Mouse (Mus musculus): Measurements from ENCODE around the gene Fgd6. TPM values are rescaled to one million over a fixed set of nuclear protein-coding genes. Genes with fewer than 3 reads are reported as not detected.
A peak's percentile ranks its signal among the peaks of the same experiment; 100 is the strongest.

The Fgd6 gene
- polyA plus RNA-seq, 1 experiment = 2.3 TPM

DNA sequence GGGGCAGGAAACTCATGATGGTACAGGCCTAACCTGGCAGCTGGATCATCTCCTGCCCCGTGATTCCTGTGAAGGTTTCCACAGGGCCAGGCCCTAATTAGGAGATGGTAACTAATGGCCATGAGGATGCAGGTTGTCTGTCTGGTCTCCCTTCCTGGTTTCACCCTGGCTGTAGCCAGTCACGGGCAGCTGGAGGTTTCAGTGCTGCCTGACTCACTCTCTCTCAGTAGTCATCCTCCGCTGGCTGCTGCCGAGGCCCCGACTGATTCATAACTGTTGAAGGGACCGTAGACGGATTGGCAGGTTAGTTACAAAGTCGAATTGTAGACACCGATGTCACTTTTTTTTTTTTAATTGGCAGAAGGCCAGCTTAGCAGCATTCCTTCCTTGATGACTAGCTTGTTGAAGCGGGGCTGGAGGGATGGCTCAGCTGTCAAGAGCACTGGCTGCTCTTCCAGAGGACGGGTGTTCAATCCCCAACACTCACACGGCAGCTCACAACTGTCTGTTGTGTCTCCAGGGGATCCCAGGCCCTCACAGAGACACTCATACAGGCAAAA is 81.1 kb downstream of the Fgd6 start:
- TF ChIP-seq CTCF (conservative IDR thresholded peaks at IDR 0.05; ENCODE audit: insufficient read depth, insufficient read length, low read depth, low read length) = no peak
- no peak for TF ChIP-seq POLR2A (IDR thresholded peaks at IDR 0.05; ENCODE audit: low read depth, low read length)

DNA sequence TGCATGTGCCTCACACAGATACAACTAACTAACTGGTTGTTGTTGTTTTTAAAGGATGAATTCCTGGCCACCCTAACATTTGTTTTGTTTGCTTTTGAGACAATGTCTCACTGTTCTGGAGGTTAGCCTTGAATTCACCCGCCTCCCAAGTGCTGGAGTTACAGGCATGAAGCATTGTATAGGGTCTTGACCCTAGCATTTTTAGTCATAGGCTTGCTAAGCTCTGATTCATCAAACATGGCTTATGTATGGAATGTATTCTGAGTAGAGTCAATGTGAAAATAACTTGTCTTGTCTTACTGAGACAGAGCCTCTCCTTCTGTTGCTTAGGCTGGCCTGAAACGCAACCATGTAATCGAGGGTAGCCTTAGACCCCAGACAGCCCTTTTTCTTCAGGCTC is 82.1 kb downstream of the Fgd6 start:
- Histone ChIP-seq H3K27me3 (replicated peaks; ENCODE audit: control insufficient read depth, insufficient read depth, low read length) (no peaks in the 10 kb centered on the region), H3K36me3 (ENCODE audit: control insufficient read depth, insufficient read depth, low read length) (no peaks in the 10 kb centered on the region), H3K27ac (ENCODE audit: insufficient read depth, low read depth, low read length) (no peak overlapping the region), H3K4me3 (ENCODE audit: insufficient read depth, low read depth, low read length) (no peak overlapping the region), H3K4me1 (ENCODE audit: control insufficient read depth, insufficient read depth, low read length) (peaks cover 2% of the 10 kb centered on the region; the same call in 1 of the 2 replicates)
- TF ChIP-seq CTCF (conservative IDR thresholded peaks at IDR 0.05; ENCODE audit: insufficient read depth, insufficient read length, low read depth, low read length) (no peak), POLR2A (IDR thresholded peaks at IDR 0.05; ENCODE audit: low read depth, low read length) (no peak)
- WGBS = 96% methylated on average over 3 of the region's 3 CpGs
- no peak for DNase-seq

More for the DNA sequence above, 81.1 kb downstream of the Fgd6 start:
- Histone ChIP-seq H3K36me3 (ENCODE audit: control insufficient read depth, insufficient read depth, low read length) (no peaks in the 10 kb centered on the region), H3K27ac (ENCODE audit: insufficient read depth, low read depth, low read length) (no peak overlapping the region), H3K4me3 (ENCODE audit: insufficient read depth, low read depth, low read length) (no peak overlapping the region), H3K4me1 (ENCODE audit: control insufficient read depth, insufficient read depth, low read length) (peaks cover 2% of the 10 kb centered on the region; the same call in 1 of the 2 replicates), H3K27me3 (replicated peaks; ENCODE audit: control insufficient read depth, insufficient read depth, low read length) (no peaks in the 10 kb centered on the region)
- 59% methylated on average over 12 of the region's 12 CpGs for WGBS
- no peak for DNase-seq

DNA sequence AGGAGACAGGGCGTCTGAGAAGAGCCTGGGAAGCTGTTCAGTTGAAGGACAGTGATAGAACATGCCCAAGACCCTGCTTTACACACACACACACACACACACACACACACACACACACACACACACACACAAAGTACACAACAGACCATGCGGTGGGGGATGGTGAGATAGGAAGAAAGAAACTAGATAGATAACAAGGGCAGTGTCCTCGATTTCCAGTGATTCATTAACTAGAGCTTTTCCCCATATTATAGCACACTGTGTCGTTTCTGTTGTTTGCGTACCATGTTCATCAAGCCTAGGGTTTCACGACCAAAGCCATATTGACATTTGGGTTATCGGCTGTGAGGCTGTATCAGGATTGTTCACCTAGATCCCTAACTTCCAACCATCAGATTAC is 83.2 kb downstream of the Fgd6 start:
- Histone ChIP-seq H3K4me3 (ENCODE audit: insufficient read depth, low read depth, low read length) (no peak overlapping the region), H3K27me3 (replicated peaks; ENCODE audit: control insufficient read depth, insufficient read depth, low read length) (no peaks in the 10 kb centered on the region), H3K4me1 (ENCODE audit: control insufficient read depth, insufficient read depth, low read length) (peaks cover 2% of the 10 kb centered on the region; the same call in 1 of the 2 replicates), H3K27ac (ENCODE audit: insufficient read depth, low read depth, low read length) (no peak overlapping the region), H3K36me3 (ENCODE audit: control insufficient read depth, insufficient read depth, low read length) (no peaks in the 10 kb centered on the region)
- no peak for DNase-seq
- 83% methylated on average over 7 of the region's 7 CpGs for WGBS
- TF ChIP-seq POLR2A (IDR thresholded peaks at IDR 0.05; ENCODE audit: low read depth, low read length) (no peak), CTCF (conservative IDR thresholded peaks at IDR 0.05; ENCODE audit: insufficient read depth, insufficient read length, low read depth, low read length) (no peak)

DNA sequence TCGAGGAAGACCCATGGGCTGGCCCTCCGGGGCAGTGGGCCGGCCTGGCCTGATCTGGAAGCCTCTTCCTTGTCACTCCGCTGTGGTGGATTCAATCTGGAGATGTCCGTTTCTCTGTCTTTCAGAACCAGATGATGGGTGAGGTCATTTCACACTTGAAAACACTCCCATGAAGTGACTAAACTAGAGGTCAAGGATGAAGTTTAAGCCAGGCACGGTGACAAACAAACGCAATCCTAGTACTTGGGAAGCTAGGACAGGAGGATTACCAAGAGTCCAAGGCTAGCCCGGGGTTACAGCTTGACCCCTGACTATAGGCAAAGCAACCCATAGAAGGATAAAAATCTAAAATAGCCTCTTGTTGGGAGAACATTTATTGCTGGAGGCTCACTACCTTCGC is 84.9 kb downstream of the Fgd6 start:
- peaks cover 2% of the 10 kb centered on the region; the same call in 1 of the 2 replicates for H3K4me1 ChIP-seq (ENCODE audit: control insufficient read depth, insufficient read depth, low read length)
- TF ChIP-seq CTCF (conservative IDR thresholded peaks at IDR 0.05; ENCODE audit: insufficient read depth, insufficient read length, low read depth, low read length) = no peak
- no peak for TF ChIP-seq POLR2A (IDR thresholded peaks at IDR 0.05; ENCODE audit: low read depth, low read length)
- WGBS = 86% methylated on average over 9 of the region's 9 CpGs
- no peak overlapping the region for H3K4me3 ChIP-seq (ENCODE audit: insufficient read depth, low read depth, low read length)
- no peak for DNase-seq
- no peaks in the 10 kb centered on the region for H3K27me3 ChIP-seq (replicated peaks; ENCODE audit: control insufficient read depth, insufficient read depth, low read length)
- H3K36me3 ChIP-seq (ENCODE audit: control insufficient read depth, insufficient read depth, low read length) = no peaks in the 10 kb centered on the region
- H3K27ac ChIP-seq (ENCODE audit: insufficient read depth, low read depth, low read length) = no peak overlapping the region

DNA sequence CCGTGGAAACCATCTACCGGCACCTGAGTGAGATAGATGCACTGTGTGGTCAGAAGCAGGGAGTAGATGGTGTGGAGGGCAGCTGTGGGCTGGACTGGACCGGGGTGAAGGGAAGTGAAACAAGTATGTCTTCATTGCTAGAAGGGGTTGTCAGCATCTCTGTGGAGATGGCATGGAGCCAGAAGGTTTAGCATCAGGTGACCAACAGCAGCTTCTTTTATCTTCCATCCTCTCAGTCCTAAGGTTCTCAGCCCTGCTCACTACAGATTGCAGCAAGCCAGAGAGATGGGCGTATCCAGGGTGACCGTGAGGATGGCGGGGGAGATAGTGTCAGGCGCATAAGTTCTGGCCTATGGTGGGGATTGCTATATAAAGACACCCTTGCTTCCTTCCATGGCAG is 86.8 kb downstream of the Fgd6 start:
- Histone ChIP-seq H3K27ac (ENCODE audit: insufficient read depth, low read depth, low read length) (no peak overlapping the region), H3K36me3 (ENCODE audit: control insufficient read depth, insufficient read depth, low read length) (no peaks in the 10 kb centered on the region), H3K4me3 (ENCODE audit: insufficient read depth, low read depth, low read length) (no peak overlapping the region), H3K27me3 (replicated peaks; ENCODE audit: control insufficient read depth, insufficient read depth, low read length) (no peaks in the 10 kb centered on the region), H3K4me1 (ENCODE audit: control insufficient read depth, insufficient read depth, low read length) (no peaks in the 10 kb centered on the region)
- peak; percentile 14 for DNase-seq
- 95% methylated on average over 7 of the region's 7 CpGs for WGBS
- TF ChIP-seq POLR2A (IDR thresholded peaks at IDR 0.05; ENCODE audit: low read depth, low read length) (no peak), CTCF (conservative IDR thresholded peaks at IDR 0.05; ENCODE audit: insufficient read depth, insufficient read length, low read depth, low read length) (no peak)

DNA sequence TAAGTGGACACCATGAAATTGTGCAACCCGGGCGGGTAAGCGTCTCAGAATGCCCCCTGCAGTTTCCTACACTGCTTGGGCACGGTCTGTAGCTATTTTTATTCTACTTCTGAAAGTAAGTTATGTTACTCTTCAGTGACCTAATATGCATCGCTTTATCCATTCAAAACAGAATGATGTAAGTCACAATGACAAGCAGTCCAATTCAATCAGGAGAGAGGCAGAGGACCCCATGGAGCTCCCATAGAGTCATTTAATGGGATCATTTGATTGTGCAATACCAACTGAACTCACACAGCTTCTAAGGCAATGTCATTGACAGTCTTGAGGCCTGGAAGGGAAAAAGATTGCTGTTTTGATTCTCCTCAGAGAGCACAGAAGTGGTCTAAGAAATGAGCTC is 87.8 kb downstream of the Fgd6 start:
- Histone ChIP-seq H3K27me3 (replicated peaks; ENCODE audit: control insufficient read depth, insufficient read depth, low read length) (no peaks in the 10 kb centered on the region), H3K27ac (ENCODE audit: insufficient read depth, low read depth, low read length) (no peak overlapping the region), H3K4me3 (ENCODE audit: insufficient read depth, low read depth, low read length) (no peak overlapping the region), H3K4me1 (ENCODE audit: control insufficient read depth, insufficient read depth, low read length) (no peaks in the 10 kb centered on the region), H3K36me3 (ENCODE audit: control insufficient read depth, insufficient read depth, low read length) (no peaks in the 10 kb centered on the region)
- TF ChIP-seq CTCF (conservative IDR thresholded peaks at IDR 0.05; ENCODE audit: insufficient read depth, insufficient read length, low read depth, low read length) (no peak), POLR2A (IDR thresholded peaks at IDR 0.05; ENCODE audit: low read depth, low read length) (no peak)
- no peak for DNase-seq
- 93% methylated on average over 5 of the region's 5 CpGs for WGBS

DNA sequence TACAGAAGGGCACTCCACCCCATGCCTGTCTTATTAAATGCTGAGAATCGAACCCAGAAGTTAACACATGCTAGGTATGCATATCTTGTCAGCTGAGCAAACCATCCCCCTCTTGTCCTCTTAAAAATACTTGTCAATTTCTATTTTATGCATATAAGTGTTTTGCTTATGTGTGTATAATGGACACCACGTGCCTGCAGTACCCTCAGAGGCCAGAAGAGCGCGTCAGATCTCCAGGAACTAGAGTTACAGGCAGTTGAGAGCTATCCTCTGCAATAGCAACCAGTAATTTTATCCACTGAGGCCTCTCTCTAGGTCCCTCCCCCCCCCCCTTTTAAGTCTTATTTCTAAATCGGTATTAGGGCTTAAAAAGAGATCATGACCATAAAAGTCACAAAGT is 88.6 kb downstream of the Fgd6 start:
- no peaks in the 10 kb centered on the region for H3K4me1 ChIP-seq (ENCODE audit: control insufficient read depth, insufficient read depth, low read length)
- peak; percentile 11 for DNase-seq
- no peak overlapping the region for H3K27ac ChIP-seq (ENCODE audit: insufficient read depth, low read depth, low read length)
- H3K27me3 ChIP-seq (replicated peaks; ENCODE audit: control insufficient read depth, insufficient read depth, low read length) = no peaks in the 10 kb centered on the region
- H3K36me3 ChIP-seq (ENCODE audit: control insufficient read depth, insufficient read depth, low read length) = no peaks in the 10 kb centered on the region
- TF ChIP-seq POLR2A (IDR thresholded peaks at IDR 0.05; ENCODE audit: low read depth, low read length) (no peak), CTCF (conservative IDR thresholded peaks at IDR 0.05; ENCODE audit: insufficient read depth, insufficient read length, low read depth, low read length) (peak; percentile 45)
- WGBS = 82% methylated on average over 5 of the region's 5 CpGs
- no peak overlapping the region for H3K4me3 ChIP-seq (ENCODE audit: insufficient read depth, low read depth, low read length)
